Mouse (Mus musculus) inflammation-experienced regulatory T-cells, adult 6 months (primary cell): ENCODE measurements around the gene Gm20914. TPM values are rescaled to one million over a fixed set of nuclear protein-coding genes. Genes with fewer than 3 reads are reported as not detected.
"Not testable (repeated sequence)": the region's sequence is repeated elsewhere in the genome, so short reads cannot be mapped to it uniquely, and the experiment has no call there.

Source experiments
- ATAC-seq: one replicate; pipeline ENCODE4 v1.8.0; 2017
- polyA plus RNA-seq, 3 experiments: library from polyadenylated mRNA; unstranded; fragments of 100-300 nt; shearing (Covaris generic); gene quantifications; one replicate each; pipeline ENCODE4 v1.2.1; 2017

Gene Gm20914
- not detected for polyA plus RNA-seq

DNA sequence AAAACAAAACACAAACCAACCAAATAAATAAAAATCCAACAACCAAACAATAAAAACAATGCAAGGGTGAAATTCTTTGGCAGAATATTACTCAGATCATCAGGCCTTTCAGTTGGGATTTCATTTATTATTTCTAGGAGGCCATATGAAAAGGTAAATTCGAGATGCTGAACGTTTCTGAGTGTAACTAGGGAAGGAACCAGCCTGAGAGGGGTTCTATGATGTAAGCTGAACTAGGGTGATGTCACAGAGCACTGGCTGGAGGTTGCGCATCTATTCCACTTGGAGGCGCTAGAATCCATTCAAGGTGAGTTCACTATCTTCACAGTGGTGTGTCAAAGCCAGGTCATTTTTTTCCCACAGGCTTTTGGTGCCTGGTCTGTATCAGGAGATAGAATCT is at the start of gene Gm20914:
Gm20914 (plus strand) TSS at position 301 of the 400 bp plus-strand sequence.
- not testable (repeated sequence) for ATAC-seq

Other genes with a start within 250 kb of the Gm20914 start
- not detected for gene Gm21854, start 69.0 kb upstream of the Gm20914 start, polyA plus RNA-seq
- not detected for gene Gm28171, start 67.4 kb downstream of the Gm20914 start, polyA plus RNA-seq
- gene Gm21778, start 216.5 kb downstream of the Gm20914 start, polyA plus RNA-seq, result not detected